Mouse (Mus musculus): ENCODE data around the gene Iqsec1.

GRCm38 (mm10) chr6:90716066-90716704, 272.3 kb downstream of the Iqsec1 start:
- TF ChIP-seq CTCF (IDR thresholded peaks at IDR 0.05; ENCODE audit: low read depth, low read length) (no peak), POLR2A (IDR thresholded peaks at IDR 0.05; ENCODE audit: extremely low read depth, insufficient read depth, low read length) (peak; percentile 56; the same call in 1 of the 2 replicates)
